Mouse (Mus musculus) lung, postnatal 0 days (tissue): Measurements from ENCODE around the gene Atp4a.

Experiments
- CTCF ChIP-seq: IDR thresholded peaks from 2 replicates; pipeline ENCODE4 v1.5.1; 2016; ENCODE audit warnings: antibody characterized with exemption, mild to moderate bottlenecking
- EP300 ChIP-seq: IDR thresholded peaks from 2 replicates; pipeline ENCODE4 v1.6.1; 2016; ENCODE audit warnings: antibody characterized with exemption, mild to moderate bottlenecking, control low read depth

DNA sequence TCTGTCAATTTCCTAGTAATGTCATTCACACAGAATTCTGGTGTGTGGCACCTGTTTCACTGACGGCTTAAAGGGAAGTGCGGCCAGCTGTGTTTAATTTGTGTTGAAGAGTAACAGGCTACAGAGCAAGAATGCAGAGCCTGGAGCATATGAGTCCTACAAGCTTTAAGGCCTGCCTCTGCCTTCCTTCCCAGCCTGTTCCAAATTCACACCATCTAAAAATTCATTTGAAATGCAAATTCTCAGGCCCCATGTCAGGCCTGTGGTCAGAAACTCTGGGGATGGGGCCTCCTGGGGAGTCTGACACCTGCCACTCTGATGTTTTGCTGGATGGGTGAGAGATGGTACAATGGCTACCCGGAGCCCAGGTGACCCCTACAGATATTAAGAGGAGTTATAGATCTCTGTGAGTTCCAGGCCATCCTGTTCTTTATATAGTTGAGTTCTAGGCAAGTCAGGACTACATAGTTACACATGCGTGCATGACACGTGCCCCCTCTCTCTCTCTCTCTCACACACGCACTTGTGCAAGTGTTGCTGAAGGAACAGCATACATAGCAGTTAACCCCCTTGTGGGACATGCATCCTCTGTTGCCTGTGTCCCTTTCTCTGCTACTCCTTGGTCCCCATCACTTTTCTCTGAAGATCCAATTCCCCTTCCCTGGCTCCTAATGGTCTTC is 11.4 kb downstream of the Atp4a start:
- TF ChIP-seq EP300: no peak
- no peak for TF ChIP-seq CTCF
